Mouse (Mus musculus) cerebellum, adult 2 months (tissue): Measurements from ENCODE around the gene Ldhb. TPM values are rescaled to one million over a fixed set of nuclear protein-coding genes. Genes with fewer than 3 reads are reported as not detected.

Experiments used
- DNase-seq, 2 experiments: peaks; one replicate each; pipeline ENCODE4 v3.0.0; 2021
- H3K27ac ChIP-seq: fragments of 200-500 bp; 2 replicates; pipeline ENCODE4 v1.5.1; 2012; ENCODE audit warnings: low read length, control low read depth, inconsistent platforms; ENCODE audit not compliant: insufficient read depth
- H3K27me3 ChIP-seq: fragments of 200-500 bp; 2 replicates; pipeline ENCODE4 v1.6.1; 2012; ENCODE audit warnings: inconsistent platforms, mild to moderate bottlenecking, low read length, moderate library complexity; ENCODE audit not compliant: control insufficient read depth, insufficient read depth
- H3K4me1 ChIP-seq: fragments of 200-500 bp; 2 replicates; pipeline ENCODE4 v1.6.1; 2011; ENCODE audit warnings: low read length; ENCODE audit not compliant: control insufficient read depth, insufficient read depth
- H3K4me3 ChIP-seq: fragments of 200-500 bp; replicated peaks from 2 replicates; pipeline ENCODE3; 2011; ENCODE audit warnings: mild to moderate bottlenecking, low read depth, low read length, control low read depth; ENCODE audit not compliant: insufficient read depth
- CTCF ChIP-seq: fragments of 200-500 bp; IDR thresholded peaks from 2 replicates; pipeline ENCODE4 v1.5.1; 2011; ENCODE audit warnings: low read depth, mild to moderate bottlenecking, control low read depth, low read length, moderate library complexity, borderline replicate concordance; ENCODE audit not compliant: insufficient read depth
- POLR2A ChIP-seq: fragments of 200-500 bp; IDR thresholded peaks from 2 replicates; pipeline ENCODE4 v1.6.1; 2011; ENCODE audit warnings: low read length, control low read depth, borderline replicate concordance; ENCODE audit not compliant: insufficient read depth
- WGBS: fragments of 180-500 bp; shearing (Covaris S2); methylation state at CpG from one replicate; pipeline ENCODE4 v1.1.7; 2018; 5-methylcytosine and 5-hydroxymethylcytosine counted together
- polyA plus RNA-seq: library from polyadenylated mRNA; depleted of rRNA; stranded (reverse); fragments of >200 nt; gene quantifications from 2 replicates; pipeline ENCODE4 v1.2.3, GENCODE M21; 2012

Ldhb gene
- polyA plus RNA-seq, 1 experiment, result 1,570 TPM

DNA sequence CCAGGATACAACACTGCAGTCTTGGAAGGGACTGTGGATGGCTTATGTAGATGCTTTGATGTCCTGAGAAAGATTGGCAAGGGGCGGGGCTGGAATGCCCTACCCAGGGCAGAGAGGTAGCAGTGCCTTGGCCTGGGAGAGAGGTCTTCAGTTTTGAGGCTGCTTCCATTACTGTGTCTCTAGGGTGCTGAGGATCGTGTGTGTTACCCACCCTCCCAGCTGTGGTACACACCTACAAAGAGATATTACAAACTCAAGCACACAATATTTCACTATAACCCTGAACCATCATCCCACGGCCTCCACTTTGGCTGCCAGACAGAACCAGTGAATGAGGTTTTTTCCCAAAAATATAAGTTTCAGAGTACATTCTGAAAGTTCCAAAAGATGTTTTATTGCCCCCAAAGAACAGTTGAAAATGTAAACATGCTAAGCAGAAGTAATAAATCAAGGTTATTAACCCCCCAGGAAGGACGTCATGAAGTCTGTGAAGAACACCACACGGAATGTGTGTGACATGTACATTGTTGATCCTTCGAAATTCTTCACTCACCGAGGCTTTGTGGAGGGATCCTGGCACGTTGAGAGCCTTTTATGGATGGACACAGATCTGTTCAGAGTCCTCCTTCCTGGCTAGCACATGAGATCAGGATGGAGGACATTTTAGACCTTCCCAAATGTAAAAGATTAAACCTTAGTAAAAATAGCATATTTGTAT is 34.5 kb upstream of the Ldhb start:
- no peak overlapping the region for H3K4me3 ChIP-seq
- H3K27me3 ChIP-seq, result no peaks in the 10 kb centered on the region
- H3K27ac ChIP-seq, result no peak overlapping the region
- H3K4me1 ChIP-seq, result no peaks in the 10 kb centered on the region
- TF ChIP-seq CTCF (no peak), POLR2A (no peak)
- 74% methylated on average over 8 of the region's 8 CpGs for WGBS
- no peak for DNase-seq

DNA sequence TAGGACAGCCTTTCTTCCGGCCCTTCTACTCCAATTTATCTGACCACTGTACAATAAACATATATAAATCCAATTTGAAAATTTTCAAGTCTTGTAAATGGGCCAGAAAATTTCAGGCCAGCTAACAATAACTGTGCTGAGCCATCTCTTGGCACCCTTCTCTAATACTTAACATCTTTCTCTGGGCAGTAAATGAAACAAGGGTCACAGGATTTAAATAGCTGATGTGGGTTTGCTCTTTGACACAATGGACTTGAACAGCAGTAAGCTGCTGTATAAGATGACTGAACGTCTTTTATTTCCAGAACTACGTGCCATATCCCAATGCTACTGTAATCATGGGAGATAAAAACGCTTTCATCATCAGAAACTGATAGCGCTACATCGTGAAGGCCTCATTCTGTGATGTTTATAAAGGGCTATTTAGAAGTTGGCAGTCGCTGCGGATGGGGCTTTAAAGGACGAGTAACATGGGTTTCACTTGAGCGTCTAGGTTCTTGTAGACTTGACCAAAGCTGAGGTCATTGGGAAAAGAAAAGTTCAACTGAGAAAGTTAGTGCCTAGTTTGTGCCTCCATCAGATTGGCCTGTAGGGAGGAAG is 32.9 kb upstream of the Ldhb start:
- TF ChIP-seq CTCF, result no peak
- no peak for TF ChIP-seq POLR2A

DNA sequence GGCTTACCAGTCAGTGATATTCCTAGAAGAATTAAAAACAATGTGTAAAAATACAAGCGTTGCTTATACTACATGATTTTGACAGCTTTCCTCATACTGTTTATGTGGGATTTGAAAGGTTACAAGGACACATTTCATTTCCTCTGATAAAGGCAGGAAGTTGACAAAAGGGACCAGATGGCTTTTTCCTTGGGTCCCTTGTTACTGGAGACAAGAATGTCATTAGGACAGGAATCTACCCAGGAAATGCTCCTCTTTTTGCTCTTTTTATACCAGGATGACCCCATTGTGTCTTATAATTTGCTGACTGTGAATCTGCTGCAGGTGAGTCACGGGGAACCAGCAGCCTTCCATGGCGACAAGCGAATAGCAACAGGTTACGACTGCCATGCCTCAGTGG is 32.4 kb upstream of the Ldhb start:
- TF ChIP-seq POLR2A (no peak), CTCF (no peak)
- Histone ChIP-seq H3K4me3 (no peak overlapping the region), H3K4me1 (no peaks in the 10 kb centered on the region), H3K27me3 (no peaks in the 10 kb centered on the region), H3K27ac (no peak overlapping the region)
- no peak for DNase-seq
- 87% methylated on average over 5 of the region's 5 CpGs for WGBS

More for the DNA sequence above, 32.9 kb upstream of the Ldhb start:
- Histone ChIP-seq H3K4me1 (no peaks in the 10 kb centered on the region), H3K27ac (no peak overlapping the region), H3K4me3 (no peak overlapping the region), H3K27me3 (no peaks in the 10 kb centered on the region)
- DNase-seq, result no peak
- 83% methylated on average over 10 of the region's 10 CpGs for WGBS

DNA sequence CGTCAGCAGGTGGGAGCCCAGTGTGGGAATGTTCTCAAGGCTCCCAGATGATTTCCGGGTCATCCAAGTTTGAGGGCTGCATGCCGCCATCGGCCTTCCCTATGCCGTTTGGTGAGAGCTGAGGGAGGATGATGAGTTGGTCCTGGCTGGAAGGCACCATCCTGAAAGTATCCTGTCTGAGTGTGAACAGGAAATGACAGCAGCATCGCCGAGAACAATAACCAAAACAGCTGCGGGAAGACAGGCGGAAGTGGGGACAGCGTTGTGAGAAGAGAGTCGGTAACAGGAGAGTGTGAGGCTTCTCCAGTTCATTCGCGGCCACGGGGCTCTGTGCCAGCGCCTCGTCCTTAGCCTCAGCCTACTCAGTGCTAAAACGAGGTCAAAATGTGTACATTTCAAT is 30.7 kb upstream of the Ldhb start:
- TF ChIP-seq POLR2A, result no peak
- no peak for TF ChIP-seq CTCF
- Histone ChIP-seq H3K27ac (no peak overlapping the region), H3K4me3 (no peak overlapping the region), H3K27me3 (no peaks in the 10 kb centered on the region), H3K4me1 (no peaks in the 10 kb centered on the region)
- WGBS, result 64% methylated on average over 17 of the region's 17 CpGs
- no peak for DNase-seq

DNA sequence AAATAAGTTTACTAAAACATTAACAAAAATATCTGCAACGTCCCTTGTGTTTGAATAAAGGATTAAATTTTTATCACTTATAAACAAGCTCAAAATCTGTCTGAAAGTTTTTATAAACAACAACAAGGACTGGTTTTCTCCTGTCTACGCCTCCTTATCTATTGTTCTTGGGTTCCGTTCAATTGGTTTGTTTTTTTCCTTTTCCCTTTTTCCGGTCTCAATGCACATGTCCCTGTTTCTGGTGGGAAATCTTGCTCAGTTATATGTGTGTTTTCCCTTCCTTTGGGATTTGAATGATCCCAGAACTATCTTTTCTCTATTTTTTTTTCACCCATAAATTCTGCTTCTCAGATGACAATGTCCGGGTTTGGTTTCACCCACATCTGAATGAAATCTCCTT is 25.7 kb upstream of the Ldhb start:
- Histone ChIP-seq H3K4me1 (no peaks in the 10 kb centered on the region), H3K27me3 (no peaks in the 10 kb centered on the region), H3K27ac (no peak overlapping the region), H3K4me3 (no peak overlapping the region)
- DNase-seq, result no peak
- TF ChIP-seq CTCF, result no peak
- TF ChIP-seq POLR2A, result no peak
- WGBS, result 84% methylated on average over 5 of the region's 5 CpGs

DNA sequence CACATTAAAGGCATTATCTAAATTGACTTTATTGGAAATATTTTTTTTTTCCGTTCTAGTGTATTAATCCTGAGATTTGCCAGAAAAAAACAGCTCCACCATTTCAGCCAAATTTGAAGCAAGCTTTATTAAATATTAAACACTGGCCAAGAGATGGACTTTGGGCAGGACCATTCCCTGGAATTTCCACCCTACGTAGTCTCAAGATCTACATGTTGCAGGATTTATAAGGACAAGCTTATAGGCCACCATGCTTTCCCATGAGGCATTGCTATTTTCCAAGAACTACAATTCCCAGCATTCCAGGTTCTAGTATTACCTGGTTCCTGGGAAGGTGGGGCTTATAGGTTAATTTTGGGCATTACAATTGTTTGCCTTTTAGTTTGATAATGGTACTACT is 24.9 kb upstream of the Ldhb start:
- no peak for DNase-seq
- no peaks in the 10 kb centered on the region for H3K27me3 ChIP-seq
- no peak for TF ChIP-seq CTCF
- TF ChIP-seq POLR2A, result no peak
- no peak overlapping the region for H3K27ac ChIP-seq
- H3K4me1 ChIP-seq, result no peaks in the 10 kb centered on the region
- 93% methylated on average over 2 of the region's 2 CpGs for whole genome bisulfite sequencing
- H3K4me3 ChIP-seq, result no peak overlapping the region

DNA sequence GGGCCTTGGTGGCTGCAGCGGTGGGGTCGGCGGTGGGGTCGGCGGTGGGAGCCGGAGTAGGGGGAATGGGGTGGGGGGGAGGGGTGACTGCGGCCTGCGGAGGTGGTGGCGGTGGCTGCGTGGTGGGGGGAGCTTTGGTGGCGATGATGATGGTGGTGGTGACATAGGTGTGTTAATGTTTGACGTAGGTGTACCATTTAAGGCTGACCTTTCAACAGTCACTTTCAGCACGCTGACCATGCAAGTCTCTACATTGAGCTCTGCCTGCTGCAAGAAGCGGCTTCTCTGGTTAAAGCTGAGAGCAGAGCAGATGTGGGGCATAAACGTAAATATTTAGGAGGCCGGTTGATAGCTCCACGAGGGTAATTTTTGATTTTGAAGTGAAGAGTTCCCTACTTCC is 24.4 kb upstream of the Ldhb start:
- TF ChIP-seq POLR2A (no peak), CTCF (no peak)
- Histone ChIP-seq H3K4me1 (no peaks in the 10 kb centered on the region), H3K27ac (no peak overlapping the region), H3K27me3 (no peaks in the 10 kb centered on the region), H3K4me3 (no peak overlapping the region)
- no peak for DNase-seq
- 95% methylated on average over 17 of the region's 17 CpGs for WGBS

DNA sequence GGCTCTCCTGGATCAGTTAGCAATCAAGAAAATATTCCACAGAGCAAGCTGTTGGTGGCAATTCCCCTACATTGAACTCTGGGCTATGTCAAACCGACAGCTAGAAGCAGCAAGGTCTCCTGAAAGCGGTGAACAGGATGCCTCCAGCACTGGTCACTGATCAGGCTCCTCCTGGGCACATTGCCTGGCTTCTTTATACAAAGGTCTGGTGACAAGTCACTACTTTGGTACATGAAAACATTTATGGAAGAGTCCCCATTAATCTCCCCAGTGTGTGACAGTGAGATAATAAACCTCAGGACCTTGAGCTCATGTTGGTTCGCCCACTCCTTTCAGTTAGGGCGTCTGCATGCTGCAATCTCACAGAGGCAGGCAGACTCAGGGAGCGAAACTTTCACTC is 22.6 kb upstream of the Ldhb start:
- TF ChIP-seq POLR2A (no peak), CTCF (no peak)
- WGBS, result 83% methylated on average over 5 of the region's 5 CpGs
- no peak overlapping the region for H3K4me3 ChIP-seq
- H3K4me1 ChIP-seq, result no peaks in the 10 kb centered on the region
- no peak for DNase-seq
- no peak overlapping the region for H3K27ac ChIP-seq
- no peaks in the 10 kb centered on the region for H3K27me3 ChIP-seq
